Mouse (Mus musculus): ENCODE measurements around the gene Pycr2.

GRCm38 (mm10) chr1:180870122-180870650 lies 33.9 kb upstream of the Pycr2 start:
- no peak for TF ChIP-seq POLR2A (IDR thresholded peaks at IDR 0.05; ENCODE audit: insufficient read depth, low read depth, low read length)
- TF ChIP-seq CTCF (IDR thresholded peaks at IDR 0.05): no peak
- no peak for TF ChIP-seq EP300 (IDR thresholded peaks at IDR 0.05; ENCODE audit: insufficient read depth, low read depth, low read length)
